Mouse (Mus musculus) CD8-positive naive resting alpha-beta T cell, adult 2 months (primary cell): ENCODE data around the gene Nck1.

Experiments
- DNase-seq, 2 experiments: peaks; one replicate each; pipeline ENCODE4 v3.0.0; 2022; ENCODE audit warnings: low read depth in 2 of 2, low spot score in 2 of 2

Gene Nck1

DNA sequence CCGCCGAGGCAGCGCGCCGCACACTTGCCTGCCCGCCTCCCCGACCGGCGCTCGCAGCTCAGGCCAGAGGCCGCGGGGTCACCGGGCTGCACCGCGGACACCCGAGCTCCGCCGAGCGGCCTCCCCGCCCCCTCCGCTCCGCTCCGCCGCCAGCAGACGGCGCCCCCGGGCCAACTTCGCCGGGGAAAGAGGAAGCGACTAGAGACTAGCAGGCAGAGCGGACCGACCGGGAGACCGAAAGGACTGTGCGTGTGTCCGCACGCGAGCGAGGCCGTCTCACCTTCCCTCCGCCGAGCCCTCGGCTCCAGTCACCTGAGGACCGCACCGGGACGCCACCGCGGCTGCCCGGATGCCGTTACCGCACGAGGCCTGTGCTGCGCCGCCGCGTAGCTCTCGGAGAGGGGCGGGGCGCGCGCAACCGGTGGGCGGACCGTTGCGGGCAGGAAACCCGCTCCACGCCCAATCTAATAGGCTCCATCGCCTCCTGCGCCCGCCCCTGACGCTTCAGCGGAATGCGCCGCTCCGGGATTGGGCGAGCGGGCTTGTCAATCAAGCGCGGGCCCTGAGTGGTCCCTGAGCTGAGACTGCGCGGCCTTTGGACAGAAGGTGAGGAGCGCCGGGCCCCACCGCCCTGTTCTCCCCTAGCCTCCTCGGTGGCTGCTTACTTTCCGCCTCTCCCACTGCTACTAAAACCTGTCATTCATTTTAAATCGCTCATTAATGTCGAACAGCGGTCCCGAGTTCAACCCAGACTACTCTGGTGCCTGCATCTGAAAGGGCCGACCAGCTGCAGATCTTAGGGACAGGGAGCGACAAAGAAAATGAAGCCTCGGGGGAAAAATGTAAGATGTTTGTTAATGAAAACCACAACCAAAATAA lies at the start of gene Nck1:
Gene Nck1 (minus strand): TSS at position 420 of the 879 bp plus-strand sequence.
- DNase-seq = peak; percentile 97 to 98

DNA sequence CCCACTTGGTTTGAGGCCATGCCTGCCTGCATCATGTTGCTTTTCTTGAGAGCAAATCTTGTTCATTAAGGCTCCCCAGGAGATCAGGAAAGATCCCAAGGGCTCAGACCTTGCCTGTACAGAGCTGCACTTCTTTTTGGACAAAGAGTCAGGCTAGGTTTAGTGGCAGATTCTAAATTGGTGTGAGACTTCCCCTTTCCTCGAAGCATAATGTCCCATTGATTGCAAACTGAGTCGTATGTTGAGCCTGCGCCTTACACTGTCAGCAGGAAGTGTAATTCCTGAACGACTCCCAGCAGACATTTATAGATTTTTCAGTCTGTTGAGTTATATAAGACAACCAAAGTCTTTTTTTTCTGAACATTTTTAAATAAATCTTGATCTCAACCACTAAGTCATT lies 44.5 kb upstream of the Nck1 start:
- DNase-seq = no peak

DNA sequence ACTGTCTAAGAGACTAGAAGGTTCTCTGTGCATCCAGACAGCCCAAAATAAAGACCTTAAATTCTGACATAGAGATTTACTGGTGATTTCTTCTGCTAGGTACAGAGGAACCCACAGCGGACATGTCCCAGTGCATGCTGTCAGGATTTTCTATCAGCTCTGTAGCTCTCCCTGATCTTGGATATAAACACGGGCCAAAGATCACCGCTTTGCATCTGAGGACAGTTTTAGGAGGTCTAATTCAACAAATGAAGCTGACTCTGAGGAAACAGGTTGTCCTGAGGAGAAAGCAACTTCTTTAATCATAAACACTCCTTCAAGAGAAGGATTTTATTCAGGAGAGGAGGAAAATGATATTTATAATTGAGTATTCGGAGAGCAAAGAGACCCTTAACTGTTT lies 38.1 kb upstream of the Nck1 start:
- no peak for DNase-seq

DNA sequence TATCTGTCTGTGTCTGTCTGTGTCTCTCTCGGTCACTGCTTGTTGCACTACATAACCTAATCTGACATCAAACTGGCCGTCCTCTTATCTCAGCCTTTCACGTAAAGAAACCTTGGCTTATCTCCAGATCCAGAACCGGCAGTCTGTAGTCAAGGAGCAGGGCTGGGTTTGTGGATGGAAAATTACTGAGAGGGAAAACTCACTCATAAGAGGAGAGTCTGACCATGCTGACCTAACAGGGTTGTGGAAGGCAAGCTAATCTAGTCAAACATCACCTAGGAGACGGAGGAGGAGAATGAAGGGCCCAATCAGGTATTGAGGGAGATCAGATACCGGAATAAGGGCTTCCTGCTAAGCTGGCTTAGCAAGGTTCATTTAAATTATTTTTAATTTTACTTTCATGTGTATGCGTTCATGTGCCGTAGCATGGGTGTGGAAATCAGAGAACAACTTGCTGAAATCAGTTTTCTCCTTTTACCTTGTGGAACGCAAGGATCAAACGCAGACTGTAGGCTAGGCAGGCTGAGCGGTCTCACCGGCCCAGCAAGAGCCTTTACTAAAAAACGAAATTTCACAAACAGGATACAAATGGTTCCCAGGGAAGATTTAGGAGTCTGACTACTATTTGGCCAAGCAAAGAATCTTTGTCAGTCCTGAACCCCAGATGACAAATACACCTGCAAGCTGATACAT lies 37.1 kb upstream of the Nck1 start:
- no peak for DNase-seq

DNA sequence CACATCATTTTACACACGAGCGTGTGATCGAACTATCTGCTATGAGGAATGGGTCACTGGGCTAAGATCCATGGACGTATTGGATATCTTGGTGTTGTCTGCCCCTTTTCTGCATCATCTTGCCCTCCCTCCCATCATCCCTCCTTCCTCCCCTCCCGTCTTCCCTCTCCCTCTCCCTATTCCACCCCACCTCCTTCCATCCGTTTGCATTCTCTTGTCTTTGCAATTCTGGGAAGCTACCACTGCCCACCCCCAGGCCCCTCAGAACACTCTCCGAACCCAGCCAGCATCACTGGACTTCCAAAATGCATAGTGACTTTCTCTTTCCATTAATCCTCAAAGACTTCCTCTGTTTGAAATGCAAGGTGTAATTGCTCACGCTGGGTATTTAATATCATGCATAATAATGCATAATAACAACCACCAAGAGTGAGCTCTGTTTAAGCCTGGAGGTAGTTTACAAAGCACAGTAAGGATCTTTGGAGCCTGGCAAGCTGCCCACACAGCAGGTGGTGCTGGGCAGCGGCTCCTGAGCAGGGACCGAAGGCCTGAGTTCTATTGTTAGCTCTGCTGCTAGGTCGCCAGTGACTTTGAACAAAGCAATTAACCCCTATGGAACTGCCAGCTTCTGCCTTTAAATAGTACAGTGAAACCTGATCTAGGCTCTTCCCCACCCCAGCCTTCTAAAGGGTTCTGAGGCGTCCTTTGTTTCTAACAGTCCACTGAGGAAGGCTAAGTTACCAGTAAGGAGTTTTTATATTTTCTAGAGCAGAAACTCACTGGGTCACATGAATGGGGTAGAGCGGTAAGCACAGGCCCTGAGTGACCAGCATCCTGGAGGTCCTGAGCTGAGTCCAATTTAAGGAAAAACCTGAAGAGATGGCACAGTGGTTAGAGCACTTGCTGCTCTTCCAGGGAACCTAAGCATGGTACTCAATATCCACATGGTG lies 35.9 kb upstream of the Nck1 start:
- DNase-seq = no peak

DNA sequence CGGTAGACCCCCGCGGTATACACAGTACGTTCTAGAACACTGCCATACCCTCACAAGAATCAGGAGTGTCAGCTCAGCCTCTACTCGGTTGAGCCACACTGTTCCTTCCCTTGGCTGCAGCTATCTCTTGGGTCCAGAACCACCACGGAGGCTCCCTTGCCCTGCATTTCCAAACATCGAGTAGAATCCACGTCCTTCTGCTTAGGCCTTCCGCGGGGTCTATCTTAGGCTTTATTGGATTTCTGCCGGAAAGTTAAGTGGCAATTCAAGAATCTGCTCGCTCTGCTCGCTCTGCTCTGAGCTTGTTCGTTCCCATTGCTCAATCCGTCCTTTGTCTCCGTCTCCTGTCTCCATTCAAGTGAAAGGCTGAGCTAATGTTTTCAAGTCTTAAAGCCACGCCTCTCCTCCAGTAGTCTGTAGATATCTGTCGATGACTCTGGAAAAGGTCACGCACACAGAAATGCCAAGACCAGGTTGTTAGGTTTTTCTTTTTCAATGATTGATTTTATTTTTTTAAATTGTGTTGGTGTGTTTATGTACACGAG lies 34.3 kb upstream of the Nck1 start:
- no peak for DNase-seq

DNA sequence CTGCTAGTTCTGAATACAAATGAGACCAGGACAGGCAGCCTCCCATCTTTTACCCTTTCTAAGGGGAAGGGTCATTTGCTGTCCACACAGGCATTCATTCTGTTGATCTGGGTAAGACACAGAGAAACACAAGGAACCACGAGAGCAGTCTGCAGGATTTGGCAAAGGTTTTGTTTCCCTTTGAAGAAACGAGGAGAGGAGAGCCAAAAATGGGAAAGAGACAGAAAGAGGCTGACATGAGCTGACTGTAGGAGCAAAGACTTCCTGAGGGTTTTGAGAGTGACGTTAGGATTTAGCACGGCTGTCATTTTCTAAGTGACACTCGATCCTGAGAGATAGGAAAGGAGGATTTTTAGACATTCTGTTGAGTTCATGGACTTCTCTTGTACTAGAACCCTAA lies 28.0 kb upstream of the Nck1 start:
- no peak for DNase-seq

DNA sequence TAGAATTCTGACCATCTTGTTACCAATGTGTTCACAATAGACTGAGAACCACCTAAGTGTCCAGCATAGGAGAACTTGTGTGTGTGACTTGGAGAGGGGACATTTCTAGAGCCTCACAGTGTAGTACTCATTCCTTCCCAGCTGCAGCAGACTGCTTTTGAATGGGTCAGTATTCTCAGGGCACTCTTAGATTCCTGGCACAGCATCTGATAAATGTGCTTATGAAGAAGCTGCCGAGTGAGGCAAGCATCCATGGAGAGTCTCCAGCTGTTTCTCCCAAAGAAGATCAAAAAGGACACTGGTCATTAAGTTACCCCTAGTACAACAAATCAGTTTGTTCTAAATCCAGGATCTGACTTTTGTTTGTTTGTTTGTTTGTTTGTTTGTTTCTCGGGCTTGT lies 27.4 kb upstream of the Nck1 start:
- no peak for DNase-seq

DNA sequence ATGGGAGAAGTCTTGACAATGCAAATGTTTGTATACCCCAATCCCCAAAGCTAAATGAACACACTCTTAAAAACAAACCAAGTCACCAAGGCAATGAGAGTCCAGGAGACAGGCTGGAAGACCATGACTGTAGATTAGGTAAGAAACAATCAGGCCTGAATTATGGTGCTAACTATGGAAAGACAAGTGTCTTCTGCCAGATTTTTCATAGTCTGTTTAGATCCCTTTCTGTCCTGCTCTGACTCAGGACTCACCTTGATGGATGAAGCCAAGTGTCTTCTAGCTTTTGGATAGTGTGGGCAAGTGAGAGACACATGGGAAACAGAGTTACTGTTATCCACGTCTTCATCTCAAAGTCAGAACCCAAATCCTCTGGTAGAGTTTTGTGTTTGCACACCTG lies 25.6 kb upstream of the Nck1 start:
- no peak for DNase-seq

DNA sequence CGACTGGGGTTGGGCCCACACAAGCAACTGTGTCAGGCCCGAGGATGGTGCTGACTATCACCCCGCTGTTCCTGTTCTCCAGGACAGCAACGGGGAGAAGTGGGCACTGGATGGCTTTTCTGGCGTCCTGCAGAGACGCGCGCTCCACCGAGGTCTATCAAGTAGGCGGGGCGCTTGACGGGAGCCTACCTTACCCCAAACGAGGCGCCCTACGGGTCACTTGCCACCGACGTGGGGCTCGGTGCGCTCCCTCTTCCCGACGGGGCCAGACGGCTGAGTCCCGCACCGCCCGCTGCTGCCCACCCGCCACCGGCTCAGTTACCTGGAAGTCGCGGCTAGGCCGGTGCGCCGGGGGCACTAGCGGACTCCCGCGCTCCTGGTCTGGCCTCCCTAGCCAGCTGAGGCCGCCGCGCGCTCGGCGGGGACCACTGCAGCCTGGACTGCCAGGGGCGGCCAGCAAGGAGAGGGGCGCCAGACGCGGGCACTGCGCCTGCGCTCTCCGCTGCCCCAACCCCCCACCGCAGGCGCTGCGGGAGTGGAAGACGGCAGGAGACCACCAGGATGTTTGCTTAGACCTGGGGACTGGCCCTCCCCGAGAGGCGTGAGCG lies 24.8 kb upstream of the Nck1 start, which contains the start of gene Slc35g2:
Gene Slc35g2 (minus strand): TSS at position 465 of the 608 bp plus-strand sequence.
- peak in 1 of 2 experiments; percentile 3 for DNase-seq

DNA sequence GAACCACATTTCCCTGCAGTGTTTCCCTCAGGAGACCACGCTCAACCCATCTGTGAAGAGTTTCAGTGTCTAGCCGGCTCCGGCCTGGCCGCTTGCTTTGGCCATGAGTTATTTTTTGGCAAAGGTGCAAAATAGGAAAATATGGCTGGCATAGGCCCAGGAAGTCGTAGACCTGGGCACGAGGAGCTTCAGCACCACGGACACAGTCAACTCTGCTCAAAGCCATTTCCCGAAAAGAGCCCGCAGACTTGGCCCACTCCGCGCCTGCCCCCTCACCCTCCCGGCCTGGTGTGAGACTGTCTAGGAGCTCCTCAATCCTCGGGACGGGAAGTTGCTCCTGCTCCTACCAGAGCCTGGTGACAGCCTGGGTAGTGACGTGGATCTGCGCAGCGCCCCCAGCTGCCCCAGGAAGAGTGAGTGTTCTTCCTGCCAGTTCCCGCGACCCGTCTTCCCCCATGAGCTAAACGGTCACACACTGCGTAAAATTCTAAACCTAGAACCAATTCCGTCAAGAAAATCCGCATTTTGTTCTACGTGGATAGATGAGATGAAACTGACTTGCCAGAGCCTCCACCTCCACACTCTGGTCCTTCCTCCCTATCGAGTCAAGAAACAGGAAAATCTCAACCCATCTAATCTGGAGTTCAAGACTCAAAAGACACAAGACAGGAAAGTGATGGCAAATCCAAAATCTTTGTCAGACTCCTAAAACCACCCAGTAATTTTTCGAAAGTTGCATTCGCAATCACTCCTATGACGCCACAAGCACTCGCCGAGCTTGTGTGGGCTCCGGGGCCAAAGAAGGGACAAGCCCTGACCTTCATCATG lies 24.1 kb upstream of the Nck1 start:
- DNase-seq = no peak

DNA sequence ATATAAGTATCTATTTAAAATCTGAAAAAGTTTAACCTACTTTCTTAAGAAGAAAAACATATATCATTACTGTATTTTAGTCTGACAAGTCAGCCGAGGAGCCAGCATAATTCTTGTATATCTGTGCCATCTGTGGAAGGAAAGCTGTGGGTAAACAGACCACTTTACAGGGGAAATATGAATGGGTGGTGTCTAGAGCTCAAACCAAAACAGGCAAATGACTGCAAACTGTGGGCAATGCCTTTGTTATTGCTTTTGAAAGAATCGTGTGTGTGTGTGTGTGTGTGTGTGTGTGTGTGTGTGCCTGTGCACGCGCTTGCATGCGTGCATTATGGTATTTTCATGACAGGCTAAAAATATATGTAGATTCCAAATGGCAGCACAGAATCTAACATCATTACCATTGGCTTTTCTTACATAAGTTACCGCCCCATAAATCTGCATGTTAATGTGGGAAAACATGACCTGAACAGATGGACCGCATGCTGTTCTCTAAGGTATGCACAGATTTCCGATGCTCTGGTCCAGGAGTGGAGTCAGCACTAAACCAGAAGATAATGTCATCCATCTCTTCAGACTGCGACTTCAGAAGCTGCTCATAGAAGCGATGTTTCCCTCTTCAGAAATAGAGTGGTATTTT lies 14.4 kb upstream of the Nck1 start:
- DNase-seq = no peak

DNA sequence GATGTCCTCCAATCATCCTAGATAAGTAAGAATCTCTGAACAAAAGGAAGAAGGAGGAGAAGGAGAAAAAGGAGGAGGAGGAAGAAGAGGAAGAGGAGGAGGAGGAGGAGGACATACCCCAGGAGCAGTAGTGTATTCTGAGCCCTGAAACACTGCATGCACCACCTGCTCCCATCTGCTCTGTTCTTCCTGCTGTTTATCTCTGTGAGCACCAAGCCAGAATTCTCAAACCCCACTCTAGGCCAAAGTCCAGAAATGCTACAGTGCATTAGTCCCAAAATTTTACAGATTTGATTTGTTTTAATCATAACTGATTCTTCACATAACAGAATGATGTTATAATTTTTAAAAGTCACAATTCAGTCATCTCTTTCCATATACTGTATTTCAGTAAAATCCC lies 13.1 kb upstream of the Nck1 start:
- no peak for DNase-seq

DNA sequence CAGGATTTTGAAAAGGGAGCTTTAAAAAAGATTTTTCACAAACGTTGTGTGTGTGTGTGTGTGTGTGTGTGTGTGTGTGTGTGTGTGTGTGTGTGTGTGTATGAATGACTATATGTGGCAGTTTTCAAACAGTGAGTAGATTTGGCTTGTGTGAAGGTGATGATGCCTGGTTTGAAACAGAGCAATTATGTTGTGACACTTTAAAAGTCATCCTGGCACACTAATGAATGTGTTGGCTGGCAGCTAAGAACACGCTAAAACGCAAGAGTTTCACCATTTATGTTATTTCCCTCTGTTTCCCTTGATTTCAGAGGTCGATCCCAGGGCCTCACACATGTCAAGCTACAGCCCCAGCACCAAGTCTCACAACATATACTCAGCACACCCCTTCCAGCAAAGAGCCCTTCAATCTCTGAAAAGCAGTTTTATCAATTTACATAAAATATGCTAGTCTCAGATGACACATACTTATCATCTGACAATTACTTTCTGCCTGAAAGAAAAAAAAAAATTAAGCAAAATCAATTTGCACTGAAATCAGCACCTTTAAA lies 12.2 kb upstream of the Nck1 start:
- DNase-seq = no peak

DNA sequence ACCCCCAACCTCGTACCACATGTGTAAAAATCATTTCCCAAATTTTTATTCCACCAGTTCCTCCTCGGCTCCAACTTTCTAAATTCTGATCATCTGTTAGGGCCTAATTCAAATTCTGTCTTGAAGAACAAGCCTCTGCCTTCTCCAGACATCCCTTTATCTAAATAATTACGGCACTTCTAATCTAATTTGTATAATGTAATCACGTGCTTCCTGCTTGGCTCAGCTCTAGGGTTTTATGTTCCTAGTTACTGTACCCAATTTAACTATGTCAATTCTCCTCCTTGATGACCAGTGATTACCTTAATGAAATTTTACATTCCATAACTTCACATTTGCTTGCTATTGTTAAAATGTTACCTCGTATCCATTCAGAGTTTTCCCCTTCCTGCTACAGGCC lies 9.8 kb upstream of the Nck1 start:
- no peak for DNase-seq

DNA sequence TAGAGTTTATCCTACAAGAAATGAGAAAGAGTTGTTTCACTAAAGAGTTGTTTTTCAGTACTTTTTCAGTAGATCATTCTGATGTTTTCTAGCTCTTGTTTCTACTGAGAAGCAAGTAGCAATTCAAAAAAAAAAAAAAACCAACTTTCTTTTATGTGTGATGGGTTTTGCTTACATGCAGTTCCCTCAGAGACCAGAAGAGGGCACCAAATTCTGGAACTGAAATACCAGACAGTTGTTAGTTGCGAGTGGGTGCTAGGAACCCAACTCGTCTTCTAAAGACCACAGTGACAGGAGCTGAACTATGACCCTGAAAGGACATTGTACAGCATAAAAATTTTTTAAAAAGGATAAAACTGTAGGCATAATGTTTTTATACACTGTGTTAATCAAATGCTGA lies 2.4 kb upstream of the Nck1 start:
- DNase-seq = peak; percentile 38 to 64

DNA sequence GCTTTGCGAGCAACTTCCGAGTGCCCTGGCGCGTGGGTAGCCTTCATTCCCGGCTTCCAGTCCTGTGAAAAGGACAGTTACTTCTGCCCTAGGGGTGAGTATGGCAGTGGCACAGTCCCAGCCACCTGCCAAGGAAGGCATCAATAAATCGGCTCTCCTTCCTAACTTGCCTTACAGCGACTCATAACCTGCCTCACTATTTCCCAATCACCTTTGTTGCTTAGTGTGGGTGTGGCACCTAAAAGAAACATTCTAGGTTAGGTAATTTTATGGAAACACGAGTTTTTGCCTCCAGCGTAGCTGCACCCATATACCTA lies 618 bp upstream of the Nck1 start:
- DNase-seq = no peak

DNA sequence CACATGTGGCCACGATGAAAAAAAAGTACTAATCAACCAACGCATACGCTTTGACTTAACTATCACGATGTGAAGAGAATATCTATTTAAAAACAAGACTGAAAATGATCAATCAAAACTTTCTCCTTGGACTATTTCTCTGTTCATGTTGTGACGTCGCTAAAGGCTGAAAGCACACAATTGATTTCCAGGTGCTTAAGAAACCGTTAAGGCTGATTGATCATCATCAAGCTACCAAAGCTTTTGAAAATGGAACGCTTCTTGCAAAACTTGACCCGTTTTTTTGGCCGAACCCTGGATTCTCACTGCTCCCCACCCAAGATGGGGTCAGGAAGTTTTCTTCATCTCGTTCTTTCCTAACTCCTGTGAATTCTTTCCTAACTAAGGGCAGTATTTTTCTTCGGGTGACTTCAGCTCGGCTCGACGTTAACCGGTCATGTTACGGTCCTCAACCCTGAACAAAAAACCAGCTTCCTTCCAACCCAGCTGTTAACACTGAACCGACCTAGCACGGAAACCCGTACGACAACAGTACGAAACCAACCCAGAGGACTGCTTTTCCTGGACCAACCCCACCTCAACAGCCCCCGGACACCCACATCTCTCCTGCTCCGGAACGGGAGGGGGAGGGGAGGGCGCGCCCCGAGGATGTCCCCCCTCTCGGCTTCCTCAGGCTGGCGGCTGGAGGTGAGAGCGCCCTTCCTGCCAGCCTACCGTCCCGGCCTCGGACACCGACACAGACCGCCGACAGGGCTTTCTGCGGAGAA lies 803 bp downstream of the Nck1 start:
- peak; percentile 48 to 63 for DNase-seq
